Mouse (Mus musculus) left cerebral cortex, adult 2 months (tissue): ENCODE measurements around the gene Vmn1r34. TPM values are rescaled to one million over a fixed set of nuclear protein-coding genes. Genes with fewer than 3 reads are reported as not detected.
"Not testable (repeated sequence)": the region's sequence is repeated elsewhere in the genome, so short reads cannot be mapped to it uniquely, and the experiment has no call there.

ENCODE experiments used
- DNase-seq, 2 experiments: peaks; one replicate each; pipeline ENCODE4 v3.0.0; 2021 to 2022; ENCODE audit warnings: low spot score in 2 of 2, mixed read lengths in 1 of 2; ENCODE audit errors: extremely low spot score in 1 of 2
- H3K27ac ChIP-seq: fragments of 200-600 bp; 2 replicates; pipeline ENCODE4 v1.8.1; 2022
- H3K4me3 ChIP-seq: fragments of 200-600 bp; 2 replicates; pipeline ENCODE4 v1.8.1; 2022
- CTCF ChIP-seq: fragments of 200-600 bp; IDR thresholded peaks from 2 replicates; pipeline ENCODE4 v1.8.1; 2022; ENCODE audit warnings: antibody characterized with exemption, mild to moderate bottlenecking, moderate library complexity
- intact Hi-C: fragments of 180-260 bp; cut with DNase I; formaldehyde crosslinking; loops from one replicate; pipeline ENCODE4 v1.15.1; 2025
- long read RNA-seq, 2 experiments: library from polyadenylated mRNA; stranded (forward); transcript quantifications; one replicate each; pipeline ENCODE4 v2.0.0; 2021; ENCODE audit warnings: borderline mapping rate in 2 of 2
- total RNA-seq, 2 experiments: library from RNA; stranded (reverse); gene quantifications; 2 replicates each; pipeline ENCODE4 v1.2.3; 2021

Vmn1r34 gene
- total RNA-seq, result not detected
- long read RNA-seq, experiment 1, result 0 reads
- long read RNA-seq, experiment 2, result 0 reads

GRCm38 (mm10) chr6:66643779-66644178 is at the start of gene Vmn1r34:
Gene Vmn1r34 (minus strand): TSS chr6:66643879.
- TF ChIP-seq CTCF, result no peak
- no peak within 1 kb of the TSS for H3K27ac ChIP-seq
- intact Hi-C loops, result no loop called here
- no peak within 1 kb of the TSS for H3K4me3 ChIP-seq
- no peak for DNase-seq

DNA sequence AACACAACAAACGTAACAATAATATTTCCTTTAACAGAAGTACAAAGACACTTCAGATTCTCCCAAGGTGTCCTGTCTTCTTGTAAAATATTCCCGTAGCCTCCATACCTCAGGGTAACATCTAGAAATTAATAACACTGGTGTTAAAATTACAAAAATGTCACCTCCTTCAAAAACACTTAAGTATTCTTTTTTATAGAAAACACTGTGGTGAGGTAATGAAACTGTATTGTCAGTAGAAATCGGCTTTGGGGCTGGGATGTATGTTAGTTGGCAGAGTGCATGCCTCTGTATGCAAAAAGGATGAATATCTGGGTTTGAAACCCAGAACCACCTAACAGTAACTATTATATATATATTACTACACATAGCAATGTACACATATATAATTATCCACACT is 42.1 kb upstream of the Vmn1r34 start, which contains the start of gene Vmn1r35:
TSS of gene Vmn1r35 (minus strand) at position 101 of the 400 bp plus-strand sequence.
- no peak for DNase-seq
- Histone ChIP-seq H3K27ac (no peak within 1 kb of the TSS), H3K4me3 (no peak within 1 kb of the TSS)
- TF ChIP-seq CTCF, result no peak
- intact Hi-C loops, result no loop called here

DNA sequence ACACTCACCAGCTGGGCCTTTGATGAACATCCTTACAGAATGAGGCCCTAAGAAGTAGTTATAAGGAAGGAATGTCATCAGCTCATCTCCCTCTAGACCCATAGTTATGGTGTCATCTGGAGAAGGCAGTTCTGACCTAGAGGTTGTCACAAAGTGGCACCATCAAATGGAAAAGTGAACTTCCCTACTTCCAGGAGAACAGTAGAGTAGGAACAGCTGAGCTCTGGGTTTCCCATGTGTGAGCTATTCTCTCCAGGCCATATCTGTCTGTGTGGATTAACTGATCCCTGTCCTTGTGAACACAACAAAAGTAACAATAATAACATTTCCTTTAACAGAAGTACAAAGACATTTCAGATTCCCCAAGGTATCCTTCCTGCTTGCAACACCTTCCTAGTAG is 25.5 kb downstream of the Vmn1r34 start, which contains the start of gene Vmn1r33:
TSS of gene Vmn1r33 (minus strand) at position 101 of the 400 bp plus-strand sequence.
- H3K4me3 ChIP-seq, H3K27ac ChIP-seq, intact Hi-C loops, DNase-seq: not testable (repeated sequence)

GRCm38 (mm10) chr6:66595804-66596203 is 47.9 kb downstream of the Vmn1r34 start:
- H3K27ac ChIP-seq, result no peak overlapping the region
- no peak overlapping the region for H3K4me3 ChIP-seq
- intact Hi-C loops, result no loop called here
- DNase-seq, result no peak
- no peak for TF ChIP-seq CTCF

Other genes starting within 250 kb of the Vmn1r34 start
- 10 to 100 TPM in 1 of 2 experiments, 1 to 10 TPM in 1; 9.1 to 11.0 TPM for gene Mad2l1, start 108.5 kb downstream of the Vmn1r34 start, total RNA-seq
- gene Vmn1r32, start 83.8 kb downstream of the Vmn1r34 start, total RNA-seq, result not detected
- not detected for gene Vmn1r33, start 25.6 kb downstream of the Vmn1r34 start, total RNA-seq
- not detected for gene Vmn1r35, start 42.0 kb upstream of the Vmn1r34 start, total RNA-seq
- not detected for gene Vmn1r36, start 75.3 kb upstream of the Vmn1r34 start, total RNA-seq
- not detected for gene Vmn1r37, start 85.5 kb upstream of the Vmn1r34 start, total RNA-seq
- not detected for gene Vmn1r38, start 138.7 kb upstream of the Vmn1r34 start, total RNA-seq
- gene Vmn1r39, start 166.7 kb upstream of the Vmn1r34 start, total RNA-seq, result not detected